Mouse (Mus musculus): ENCODE measurements at regions not wholly inside any gene's neighbourhood (a gene's known extent, or its start where the extent isn't known, plus 50 kb on each side); places are given as distances from the start of the nearest gene placed in this dataset.

DNA sequence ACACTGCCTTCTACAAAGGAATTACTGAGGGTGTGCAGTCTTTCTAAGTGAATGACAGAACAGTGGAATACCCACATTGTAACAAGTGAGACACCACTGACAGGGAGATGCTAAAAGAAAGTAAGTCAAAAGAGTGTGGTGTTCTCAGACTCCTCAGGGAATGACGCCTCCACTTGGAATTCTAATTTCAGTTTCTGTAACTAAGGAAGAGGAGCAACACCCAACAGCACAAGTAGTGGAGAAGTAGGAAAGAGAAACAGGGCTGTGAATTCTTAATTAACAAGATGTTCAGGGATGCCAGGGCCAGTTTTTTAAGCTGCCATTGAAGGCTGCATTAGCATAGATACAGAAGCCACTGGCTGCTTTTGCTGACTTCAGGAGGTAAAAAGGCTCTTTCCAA is 81.4 kb downstream of the Fscb start:
- DNase-seq (ENCODE audit: low spot score in 2 of 2), result peak; percentile 43 to 73
- intact Hi-C loops (cut with DNase I), result no loop called here

GRCm38 (mm10) chr12:64389766-64390445 is 84.6 kb downstream of the Fscb start:
- no peak for DNase-seq (ENCODE audit: low spot score in 2 of 2)
- intact Hi-C loops (cut with DNase I), result no loop called here

DNA sequence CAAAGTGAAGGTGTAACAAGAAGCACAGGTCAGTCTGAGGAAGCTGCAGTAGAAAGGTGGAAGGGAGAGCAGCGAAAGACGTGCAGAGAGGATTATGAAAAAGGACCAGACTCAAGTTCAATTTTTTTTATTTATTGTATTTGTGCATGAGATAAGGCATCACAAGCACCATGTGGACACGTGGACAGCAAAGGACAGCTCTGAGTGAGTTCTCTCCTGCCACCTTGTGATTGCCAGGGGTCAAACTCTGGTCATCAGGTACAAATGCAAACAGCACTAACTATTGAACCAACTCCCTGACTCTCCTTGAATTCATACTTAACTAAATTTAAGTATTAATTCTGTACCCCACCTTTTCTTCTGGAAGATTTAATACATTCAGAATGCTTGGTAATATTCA is 109.5 kb downstream of the Fscb start:
- intact Hi-C loops (cut with DNase I), result no loop called here
- no peak for DNase-seq (ENCODE audit: low spot score in 2 of 2)

GRCm38 (mm10) chr12:64361592-64362116 is 112.8 kb downstream of the Fscb start:
- DNase-seq (ENCODE audit: low spot score in 2 of 2), result no peak
- intact Hi-C loops (cut with DNase I), result no loop called here

- no peak for DNase-seq (ENCODE audit: low spot score in 2 of 2)
- intact Hi-C loops (cut with DNase I), result no loop called here
Observed at GRCm38 (mm10) chr12:64360698-64361097, 113.8 kb downstream of the Fscb start.

- intact Hi-C loops (cut with DNase I), result no loop called here
- no peak for DNase-seq (ENCODE audit: low spot score in 2 of 2)
Observed at GRCm38 (mm10) chr12:64343745-64344144, 130.7 kb downstream of the Fscb start.

DNA sequence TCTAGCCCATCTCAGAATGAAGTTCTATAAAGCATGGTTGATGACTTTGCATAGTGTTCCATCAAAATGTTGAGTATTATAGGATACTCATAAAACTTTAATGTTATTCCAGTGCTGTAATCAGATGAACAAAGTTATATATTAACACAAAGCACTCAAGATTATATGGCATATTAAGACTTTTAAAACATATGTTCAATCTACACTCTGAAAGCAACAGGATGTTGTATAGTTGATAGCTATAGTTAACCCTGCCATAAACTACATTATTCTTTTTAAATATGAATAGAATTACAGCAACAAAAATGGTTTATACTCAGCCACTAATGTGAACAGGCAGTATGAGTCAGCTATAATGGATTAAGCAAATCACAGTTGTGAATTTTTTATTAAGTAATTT is 139.3 kb downstream of the Fscb start:
- intact Hi-C loops (cut with DNase I), result no loop called here
- DNase-seq (ENCODE audit: low spot score in 2 of 2), result no peak
